Comparison of ENCODE assay signal across 25 mouse cellular contexts in the genomic region with DNA sequence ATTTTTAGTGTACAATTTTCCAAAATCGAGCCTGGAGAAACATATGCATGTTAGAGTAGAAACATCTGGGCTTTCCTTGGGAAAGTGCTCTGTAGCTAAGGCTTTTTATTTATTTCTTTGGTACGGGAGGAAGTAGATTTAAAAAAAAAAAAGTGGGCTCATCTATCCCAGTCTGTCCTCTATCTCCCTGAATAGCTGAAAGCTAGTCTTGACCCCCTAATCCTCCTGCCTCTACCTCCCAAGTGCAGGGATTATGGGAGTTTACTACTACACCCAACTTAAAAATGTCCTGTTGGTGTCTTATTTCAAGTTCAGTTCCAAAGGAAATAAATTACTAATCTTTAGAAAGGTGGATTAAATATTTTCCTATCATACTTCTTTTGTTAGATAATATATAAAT. TPM values are rescaled to one million over a fixed set of nuclear protein-coding genes. Genes with fewer than 3 reads are reported as not detected.
DNase-seq lines count a peak whose midpoint lies in the region; ATAC-seq and TF ChIP-seq lines count a peak whose summit lies in the region.
"Had no signal": no experiment of that assay in that cellular context is flagged by ENCODE, and none has a peak within 500 bp of the region (broad histone marks: within the 10 kb centered on the region; RNA-seq: fewer than 3 reads in every experiment).

No protein-coding gene starts in this region.

- H3K36me3 ChIP-seq in embryonic facial prominence, embryonic 12.5 days = no peaks in the 10 kb centered on the region
- 0 out of 2 replicates have a peak, but pooled peaks cover 5% of the 10 kb centered on the region for H3K36me3 ChIP-seq in embryonic facial prominence, embryonic 10.5 days (replicated peaks)
- H3K36me3 ChIP-seq in kidney, postnatal 0 days (ENCODE audit: insufficient read depth, low read length) = 0 out of 2 replicates have a peak, but pooled peaks cover 3% of the 10 kb centered on the region
- H3K36me3 ChIP-seq in embryonic facial prominence, embryonic 15.5 days = peaks cover 12% of the 10 kb centered on the region; the same call in 1 of the 2 replicates
- H3K36me3 ChIP-seq in stomach, embryonic 16.5 days (ENCODE audit: control insufficient read depth, insufficient read depth, low read length) = peaks cover 5% of the 10 kb centered on the region; the same call in 1 of the 2 replicates

- H3K9me3 ChIP-seq in embryonic facial prominence, embryonic 12.5 days = no peaks in the 10 kb centered on the region
- H3K9me3 ChIP-seq in embryonic facial prominence, embryonic 10.5 days = no peaks in the 10 kb centered on the region
- no peaks in the 10 kb centered on the region for H3K9me3 ChIP-seq in kidney, postnatal 0 days (replicated peaks; ENCODE audit: low read length)
- no peaks in the 10 kb centered on the region for H3K9me3 ChIP-seq in embryonic facial prominence, embryonic 15.5 days (replicated peaks)
- no peaks in the 10 kb centered on the region for H3K9me3 ChIP-seq in stomach, embryonic 16.5 days (replicated peaks; ENCODE audit: control insufficient read depth, low read length)
- H3K9me3 ChIP-seq: heart, embryonic 13.5 days had no signal

- no peaks in the 10 kb centered on the region for H3K27me3 ChIP-seq in embryonic facial prominence, embryonic 12.5 days
- no peaks in the 10 kb centered on the region for H3K27me3 ChIP-seq in embryonic facial prominence, embryonic 10.5 days (replicated peaks; ENCODE audit: low read depth, poor library complexity, severe bottlenecking)
- no peaks in the 10 kb centered on the region for H3K27me3 ChIP-seq in kidney, postnatal 0 days (ENCODE audit: insufficient read depth, low read length)
- no peaks in the 10 kb centered on the region for H3K27me3 ChIP-seq in embryonic facial prominence, embryonic 15.5 days
- H3K27me3 ChIP-seq in stomach, embryonic 16.5 days (ENCODE audit: control insufficient read depth, insufficient read depth, low read length) = no peaks in the 10 kb centered on the region
- H3K27me3 ChIP-seq: heart, embryonic 13.5 days had no signal

- H3K4me1 ChIP-seq in embryonic facial prominence, embryonic 12.5 days = peaks cover 9% of the 10 kb centered on the region; the same call in 1 of the 2 replicates
- H3K4me1 ChIP-seq in embryonic facial prominence, embryonic 10.5 days = no peaks in the 10 kb centered on the region
- no peaks in the 10 kb centered on the region for H3K4me1 ChIP-seq in kidney, postnatal 0 days (replicated peaks; ENCODE audit: insufficient read depth, low read length)
- peaks cover 3% of the 10 kb centered on the region; the same call in 1 of the 2 replicates for H3K4me1 ChIP-seq in embryonic facial prominence, embryonic 15.5 days
- no peaks in the 10 kb centered on the region for H3K4me1 ChIP-seq in stomach, embryonic 16.5 days (ENCODE audit: control insufficient read depth, insufficient read depth, low read length)

- H3K9ac ChIP-seq in embryonic facial prominence, embryonic 12.5 days = no peak overlapping the region
- no peak overlapping the region for H3K9ac ChIP-seq in kidney, postnatal 0 days (ENCODE audit: low read depth, low read length)
- H3K9ac ChIP-seq in embryonic facial prominence, embryonic 15.5 days = no peak overlapping the region
- no peak overlapping the region for H3K9ac ChIP-seq in stomach, embryonic 16.5 days (ENCODE audit: low read length)
- H3K9ac ChIP-seq: heart, embryonic 13.5 days had no signal

- no peak for ATAC-seq in embryonic facial prominence, embryonic 12.5 days (ENCODE audit: insufficient number of reproducible peaks, insufficient read depth, low FRiP score, low TSS enrichment)
- no peak for ATAC-seq in kidney, postnatal 0 days (replicated peaks; ENCODE audit: low FRiP score, low read depth)
- ATAC-seq in embryonic facial prominence, embryonic 15.5 days (ENCODE audit: insufficient number of reproducible peaks, low FRiP score, low TSS enrichment, low read depth) = no peak
- ATAC-seq in stomach, embryonic 16.5 days (ENCODE audit: insufficient read depth, low FRiP score) = peak; percentile 90
- ATAC-seq: forebrain, embryonic 14.5 days; hindbrain, postnatal 0 days had no signal

- H3K4me2 ChIP-seq in embryonic facial prominence, embryonic 12.5 days (replicated peaks) = no peak overlapping the region
- H3K4me2 ChIP-seq in kidney, postnatal 0 days (ENCODE audit: low read length) = no peak overlapping the region
- H3K4me2 ChIP-seq in embryonic facial prominence, embryonic 15.5 days (replicated peaks) = no peak overlapping the region
- no peak overlapping the region for H3K4me2 ChIP-seq in stomach, embryonic 16.5 days (ENCODE audit: low read depth, low read length)
- H3K4me2 ChIP-seq: heart, embryonic 13.5 days had no signal

- 34% methylated on average over 2 of the region's 2 CpGs for WGBS in embryonic facial prominence, embryonic 12.5 days
- WGBS in embryonic facial prominence, embryonic 10.5 days = 75% methylated on average over 2 of the region's 2 CpGs
- 64% methylated on average over 2 of the region's 2 CpGs for WGBS in kidney, postnatal 0 days
- 26% methylated on average over 2 of the region's 2 CpGs for WGBS in embryonic facial prominence, embryonic 15.5 days
- WGBS in stomach, embryonic 16.5 days = 37% methylated on average over 2 of the region's 2 CpGs

- DNase-seq in embryonic facial prominence, embryonic 10.5 days (ENCODE audit: low spot score) = no peak
- peak; percentile 46 for DNase-seq in kidney, postnatal 0 days (ENCODE audit: low spot score)
- no peak for DNase-seq in kidney, adult 8-10 months
- DNase-seq in layer of hippocampus, adult 2 months (ENCODE audit: low spot score in 2 of 2) = no peak
- DNase-seq: adrenal gland, postnatal 14 days; cerebellum, adult 2 months; gastrocnemius, postnatal 25 days; heart, adult 18-20 months; heart, postnatal 14 days; kidney, adult 2 months; lung, postnatal 14 days; midbrain, embryonic 14.5 days; thymus, postnatal 14 days had no signal

- H3K27ac ChIP-seq in embryonic facial prominence, embryonic 12.5 days = 0 out of 2 replicates have a peak overlapping the region, but pooled peaks have one; percentile 51
- no peak overlapping the region for H3K27ac ChIP-seq in embryonic facial prominence, embryonic 10.5 days (replicated peaks)
- 0 out of 2 replicates have a peak overlapping the region, but pooled peaks have one; percentile 19 for H3K27ac ChIP-seq in kidney, postnatal 0 days
- H3K27ac ChIP-seq in embryonic facial prominence, embryonic 15.5 days (replicated peaks) = peak overlapping the region; percentile 66
- peak overlapping the region; percentile 82 for H3K27ac ChIP-seq in stomach, embryonic 16.5 days (ENCODE audit: low read length)
- no peak overlapping the region for H3K27ac ChIP-seq in layer of hippocampus, adult 2 months
- H3K27ac ChIP-seq: heart, embryonic 13.5 days; hindbrain, postnatal 0 days; left cerebral cortex, adult 2 months had no signal

- TF ChIP-seq CTCF in kidney, postnatal 0 days (IDR thresholded peaks at IDR 0.05; ENCODE audit: low read depth) = no peak
- TF ChIP-seq CTCF in layer of hippocampus, adult 2 months (conservative IDR thresholded peaks at IDR 0.05) = no peak

- no peak overlapping the region for H3K4me3 ChIP-seq in embryonic facial prominence, embryonic 12.5 days
- H3K4me3 ChIP-seq in embryonic facial prominence, embryonic 10.5 days = no peak overlapping the region
- H3K4me3 ChIP-seq in kidney, postnatal 0 days (replicated peaks; ENCODE audit: low read depth, low read length) = no peak overlapping the region
- no peak overlapping the region for H3K4me3 ChIP-seq in embryonic facial prominence, embryonic 15.5 days (replicated peaks)
- no peak overlapping the region for H3K4me3 ChIP-seq in stomach, embryonic 16.5 days (replicated peaks; ENCODE audit: low read length)
- H3K4me3 ChIP-seq in layer of hippocampus, adult 2 months = no peak overlapping the region
- H3K4me3 ChIP-seq: heart, embryonic 13.5 days; left cerebral cortex, adult 2 months had no signal

RNA-seq across cellular contexts. Expression of a gene that starts 57.2 kb away (rescaled TPM):
- polyA plus RNA-seq in embryonic facial prominence, embryonic 12.5 days (2016; fragmentation: Nextera tagmentation; extraction: Ambion mirVana) = not detected in 2 replicates
- not detected in 2 replicates for polyA plus RNA-seq in embryonic facial prominence, embryonic 10.5 days (2016; fragmentation: Nextera tagmentation; extraction: Ambion mirVana)
- polyA plus RNA-seq in kidney, postnatal 0 days (2015; fragmentation: Nextera tagmentation; extraction: Ambion mirVana) = 0.47 and 0.83 TPM in 2 replicates
- polyA plus RNA-seq in embryonic facial prominence, embryonic 15.5 days (2015; fragmentation: Nextera tagmentation; extraction: Ambion mirVana) = 0.35 TPM in 1 of 2 replicates, not detected in the other
- polyA plus RNA-seq in stomach, embryonic 16.5 days (2015; fragmentation: Nextera tagmentation; extraction: Ambion mirVana) = 140 and 148 TPM in 2 replicates
- total RNA-seq in layer of hippocampus, adult 2 months (2021) = not detected
- total RNA-seq: gastrocnemius, postnatal 25 days; heart, adult 18-20 months; heart, postnatal 14 days; hindbrain, postnatal 0 days; layer of hippocampus, postnatal 10 days; left cerebral cortex, adult 2 months; left cerebral cortex, postnatal 36 days; megakaryocyte, adult 5-6 weeks had no signal
- polyA plus RNA-seq: cerebellum, adult 2 months; forebrain, embryonic 14.5 days; heart, embryonic 13.5 days; hindbrain, embryonic 11.5 days; hindbrain, postnatal 0 days; kidney, adult 2 months; midbrain, embryonic 14.5 days; neural tube, embryonic 11.5 days had no signal

Comparison
In these comparisons a context has a peak if more than half of its experiments do, and no peak if none do; other contexts are left out.
1. H3K27ac ChIP-seq: peak in embryonic facial prominence, embryonic 12.5 days (single experiment), kidney, postnatal 0 days (single experiment), embryonic facial prominence, embryonic 15.5 days (single experiment) and stomach, embryonic 16.5 days (single experiment); none in embryonic facial prominence, embryonic 10.5 days (single experiment) and layer of hippocampus, adult 2 months (single experiment).
2. RNA of a gene that starts 57.2 kb away (polyA plus RNA-seq): 140 to 148 TPM in stomach, embryonic 16.5 days; 0.47 to 0.83 TPM in kidney, postnatal 0 days, 0.35 TPM in embryonic facial prominence, embryonic 15.5 days, not detected in embryonic facial prominence, embryonic 10.5 days and not detected in embryonic facial prominence, embryonic 12.5 days; every median in the first group is over 10 times any median in the second.